Mouse (Mus musculus) forebrain, embryonic 15.5 days (tissue): ENCODE measurements around the gene 4930503E14Rik. TPM values are rescaled to one million over a fixed set of nuclear protein-coding genes. Genes with fewer than 3 reads are reported as not detected.
"Not testable (repeated sequence)": the region's sequence is repeated elsewhere in the genome, so short reads cannot be mapped to it uniquely, and the experiment has no call there.

Source experiments
- ATAC-seq: fragments of 200-750 bp; cut with Nextera tagmentation; replicated peaks from 2 replicates; pipeline ENCODE4 v1.8.0; 2017; ENCODE audit warnings: mild to moderate bottlenecking, moderate TSS enrichment, moderate library complexity
- H3K27ac ChIP-seq: fragments of 300-500 bp; sonication (generic); replicated peaks from 2 replicates; pipeline ENCODE4 v1.5.1; 2015; ENCODE audit warnings: mild to moderate bottlenecking, inconsistent platforms
- H3K27me3 ChIP-seq: fragments of 300-500 bp; sonication (generic); 2 replicates; pipeline ENCODE4 v1.6.1; 2015; ENCODE audit warnings: inconsistent platforms
- H3K36me3 ChIP-seq: fragments of 300-500 bp; sonication (generic); 2 replicates; pipeline ENCODE4 v1.6.1; 2015; ENCODE audit warnings: mild to moderate bottlenecking, inconsistent platforms
- H3K4me1 ChIP-seq: fragments of 300-500 bp; sonication (generic); 2 replicates; pipeline ENCODE4 v1.6.1; 2015; ENCODE audit warnings: inconsistent platforms
- H3K4me2 ChIP-seq: fragments of 300-500 bp; sonication (generic); replicated peaks from 2 replicates; pipeline ENCODE4 v1.6.1; 2015; ENCODE audit warnings: mild to moderate bottlenecking, inconsistent platforms
- H3K4me3 ChIP-seq: fragments of 300-500 bp; sonication (generic); 2 replicates; pipeline ENCODE4 v1.5.1; 2015; ENCODE audit warnings: mild to moderate bottlenecking, inconsistent platforms
- H3K9ac ChIP-seq: fragments of 300-500 bp; sonication (generic); replicated peaks from 2 replicates; pipeline ENCODE4 v1.6.1; 2015; ENCODE audit warnings: mild to moderate bottlenecking, inconsistent platforms
- H3K9me3 ChIP-seq: fragments of 300-500 bp; sonication (generic); 2 replicates; pipeline ENCODE4 v1.6.1; 2016; ENCODE audit warnings: inconsistent platforms
- WGBS: fragments of 180-500 bp; shearing (Covaris S2); methylation state at CpG from one replicate; pipeline ENCODE4 v1.1.7; 2015; ENCODE audit warnings: mixed read lengths; 5-methylcytosine and 5-hydroxymethylcytosine counted together
- polyA plus RNA-seq: library from polyadenylated mRNA; unstranded; fragments of >200 nt; fragmentation: Nextera tagmentation; extraction: Ambion mirVana; gene quantifications from 2 replicates; pipeline ENCODE4 v1.2.1, GENCODE M21; 2015

The 4930503E14Rik gene
- not detected in 2 replicates for polyA plus RNA-seq

GRCm38 (mm10) chr14:44213154-44213553 is at the start of gene 4930503E14Rik:
TSS of gene 4930503E14Rik (minus strand) at chr14:44213254.
- WGBS, result 91% methylated on average over 3 of the region's 3 CpGs
- ATAC-seq, H3K4me3 ChIP-seq: not testable (repeated sequence)

GRCm38 (mm10) chr14:44248039-44248438 is 35.0 kb upstream of the 4930503E14Rik start:
- Histone ChIP-seq H3K4me3 (no peak overlapping the region), H3K4me2 (no peak overlapping the region), H3K9ac (no peak overlapping the region), H3K27ac (no peak overlapping the region), H3K36me3 (no peaks in the 10 kb centered on the region), H3K4me1 (no peaks in the 10 kb centered on the region), H3K9me3 (no peaks in the 10 kb centered on the region), H3K27me3 (no peaks in the 10 kb centered on the region)
- no peak for ATAC-seq
- WGBS, result 95% methylated on average over 16 of the region's 16 CpGs

More at GRCm38 (mm10) chr14:44213154-44213553, at the start of gene 4930503E14Rik:
- not testable (repeated sequence) for H3K9me3 ChIP-seq, H3K27me3 ChIP-seq, H3K36me3 ChIP-seq, H3K4me1 ChIP-seq, H3K4me2 ChIP-seq, H3K9ac ChIP-seq, H3K27ac ChIP-seq

- H3K9me3 ChIP-seq, H3K36me3 ChIP-seq, H3K9ac ChIP-seq, H3K4me2 ChIP-seq, H3K4me1 ChIP-seq, ATAC-seq, H3K27ac ChIP-seq, H3K27me3 ChIP-seq, H3K4me3 ChIP-seq: not testable (repeated sequence)
- 92% methylated on average over 2 of the region's 3 CpGs for WGBS
These were observed 15.7 kb downstream of the 4930503E14Rik start, which contains the start of gene Gm8212 for GRCm38 (mm10) chr14:44197361-44197760. TSS of gene Gm8212 (plus strand) at chr14:44197661.

- not testable (repeated sequence) for H3K4me2 ChIP-seq, H3K27ac ChIP-seq, H3K4me3 ChIP-seq, H3K9me3 ChIP-seq, H3K36me3 ChIP-seq, ATAC-seq, H3K4me1 ChIP-seq, H3K27me3 ChIP-seq, H3K9ac ChIP-seq
- WGBS, result 92% methylated on average over 4 of the region's 4 CpGs
These were observed 89.5 kb downstream of the 4930503E14Rik start, which contains the start of gene Gm3327 for GRCm38 (mm10) chr14:44123551-44123950. TSS of gene Gm3327 (plus strand) at chr14:44123851.

Other genes starting within 250 kb of the 4930503E14Rik start
- gene Ang6, start 211.0 kb downstream of the 4930503E14Rik start, polyA plus RNA-seq, result not detected in 2 replicates
- gene Ear2, start 110.6 kb downstream of the 4930503E14Rik start, polyA plus RNA-seq, result not detected in 2 replicates
- gene Gm3327, start 89.4 kb downstream of the 4930503E14Rik start, polyA plus RNA-seq, result not detected in 2 replicates
- not detected in 2 replicates for gene Gm8212, start 15.6 kb downstream of the 4930503E14Rik start, polyA plus RNA-seq
- gene Gm8220, start 72.3 kb upstream of the 4930503E14Rik start, polyA plus RNA-seq, result not detected in 2 replicates
- gene Gm5930, start 125.3 kb upstream of the 4930503E14Rik start, polyA plus RNA-seq, result not detected in 2 replicates
- gene Gm8229, start 152.1 kb upstream of the 4930503E14Rik start, polyA plus RNA-seq, result not detected in 2 replicates
- not detected in 2 replicates for gene Gm3371, start 197.4 kb upstream of the 4930503E14Rik start, polyA plus RNA-seq
- gene Gm8232, start 220.4 kb upstream of the 4930503E14Rik start, polyA plus RNA-seq, result not detected in 2 replicates